Mouse (Mus musculus) forebrain, embryonic 14.5 days (tissue): ENCODE results near the gene Pkdcc. TPM values are rescaled to one million over a fixed set of nuclear protein-coding genes. Genes with fewer than 3 reads are reported as not detected.

Source experiments
- ATAC-seq: fragments of 200-750 bp; cut with Nextera tagmentation; 2 replicates; pipeline ENCODE4 v1.8.0; 2017; ENCODE audit warnings: mild to moderate bottlenecking, moderate library complexity
- DNase-seq: peaks from one replicate; pipeline ENCODE4 v3.0.0-alpha.2; 2015; ENCODE audit warnings: low spot score
- H3K27ac ChIP-seq: fragments of 300-500 bp; sonication (generic); 2 replicates; pipeline ENCODE4 v1.5.1; 2014; ENCODE audit warnings: low read depth, mild to moderate bottlenecking, control low read depth, low read length, moderate library complexity
- H3K27me3 ChIP-seq: fragments of 300-500 bp; sonication (generic); replicated peaks from 2 replicates; pipeline ENCODE4 v1.6.1; 2014; ENCODE audit warnings: low read length, control low read depth, mixed read lengths; ENCODE audit not compliant: control insufficient read depth, insufficient read depth
- H3K36me3 ChIP-seq: fragments of 300-500 bp; sonication (generic); 2 replicates; pipeline ENCODE4 v1.6.1; 2014; ENCODE audit warnings: low read length, control low read depth; ENCODE audit not compliant: control insufficient read depth, insufficient read depth
- H3K4me1 ChIP-seq: fragments of 300-500 bp; sonication (generic); 2 replicates; pipeline ENCODE4 v1.6.1; 2014; ENCODE audit warnings: antibody characterized with exemption, low read length, control low read depth; ENCODE audit not compliant: control insufficient read depth, insufficient read depth
- H3K4me2 ChIP-seq: fragments of 300-500 bp; sonication (generic); 2 replicates; pipeline ENCODE4 v1.6.1; 2014; ENCODE audit warnings: mild to moderate bottlenecking, control low read depth, low read length
- H3K4me3 ChIP-seq: fragments of 300-500 bp; sonication (generic); 2 replicates; pipeline ENCODE4 v1.5.1; 2014; ENCODE audit warnings: low read depth, low read length, control low read depth
- H3K9ac ChIP-seq: fragments of 300-500 bp; sonication (generic); 2 replicates; pipeline ENCODE4 v1.6.1; 2014; ENCODE audit warnings: mild to moderate bottlenecking, low read length, control low read depth, moderate library complexity
- H3K9me3 ChIP-seq: fragments of 300-500 bp; sonication (generic); replicated peaks from 2 replicates; pipeline ENCODE4 v1.6.1; 2016; ENCODE audit warnings: low read length, control low read depth, mixed read lengths; ENCODE audit not compliant: control insufficient read depth
- WGBS: fragments of 180-500 bp; shearing (Covaris S2); extraction: QIAGEN DNeasy Blood & Tissue Kit; methylation state at CpG from one replicate; pipeline ENCODE4 v1.1.7; 2014; 5-methylcytosine and 5-hydroxymethylcytosine counted together
- polyA plus RNA-seq: library from polyadenylated mRNA; unstranded; fragments of >200 nt; fragmentation: Nextera tagmentation; extraction: Ambion mirVana; gene quantifications from 2 replicates; pipeline ENCODE4 v1.2.1, GENCODE M21; 2014

The Pkdcc gene
- polyA plus RNA-seq, 1 experiment from 2014 or later, result 9.0 TPM

GRCm38 (mm10) chr17:83203692-83204383 lies 11.3 kb upstream of the Pkdcc start:
- Histone ChIP-seq H3K4me1 (peaks cover 17% of the 10 kb centered on the region), H3K9ac (no peak overlapping the region), H3K9me3 (no peaks in the 10 kb centered on the region), H3K4me3 (no peak overlapping the region), H3K27ac (no peak overlapping the region), H3K36me3 (no peaks in the 10 kb centered on the region), H3K4me2 (no peak overlapping the region), H3K27me3 (no peaks in the 10 kb centered on the region)
- 15% methylated on average over 8 of the region's 8 CpGs for WGBS
- ATAC-seq (peak; percentile 69), DNase-seq (peak; percentile 64)

- ATAC-seq, result no peak
- H3K27me3 ChIP-seq, result no peaks in the 10 kb centered on the region
- H3K36me3 ChIP-seq, result no peaks in the 10 kb centered on the region
- 88% methylated on average over 3 of the region's 3 CpGs for WGBS
- DNase-seq, result no peak
- peaks cover 11% of the 10 kb centered on the region for H3K4me1 ChIP-seq
- no peaks in the 10 kb centered on the region for H3K9me3 ChIP-seq
- no peak overlapping the region for H3K4me2 ChIP-seq
- H3K4me3 ChIP-seq, result no peak overlapping the region
- H3K27ac ChIP-seq, result no peak overlapping the region
- no peak overlapping the region for H3K9ac ChIP-seq
Observed at GRCm38 (mm10) chr17:83207296-83207695, 7.8 kb upstream of the Pkdcc start.

GRCm38 (mm10) chr17:83208455-83208854 lies 6.6 kb upstream of the Pkdcc start:
- no peak overlapping the region for H3K27ac ChIP-seq
- no peak for ATAC-seq
- no peak overlapping the region for H3K4me2 ChIP-seq
- H3K4me3 ChIP-seq, result no peak overlapping the region
- 64% methylated on average over 2 of the region's 2 CpGs for WGBS
- peaks cover 15% of the 10 kb centered on the region for H3K4me1 ChIP-seq
- DNase-seq, result no peak
- no peaks in the 10 kb centered on the region for H3K36me3 ChIP-seq
- no peaks in the 10 kb centered on the region for H3K9me3 ChIP-seq
- no peak overlapping the region for H3K9ac ChIP-seq
- H3K27me3 ChIP-seq, result no peaks in the 10 kb centered on the region

- H3K4me3 ChIP-seq, result no peak overlapping the region
Observed at GRCm38 (mm10) chr17:83210531-83210930, 4.6 kb upstream of the Pkdcc start.

GRCm38 (mm10) chr17:83211196-83211595 lies 3.9 kb upstream of the Pkdcc start:
- WGBS, result 86% methylated on average over 10 of the region's 10 CpGs
- ATAC-seq (no peak), DNase-seq (no peak)
- Histone ChIP-seq H3K36me3 (no peaks in the 10 kb centered on the region), H3K27me3 (no peaks in the 10 kb centered on the region), H3K9ac (no peak overlapping the region), H3K27ac (no peak overlapping the region), H3K9me3 (no peaks in the 10 kb centered on the region), H3K4me3 (no peak overlapping the region), H3K4me1 (peaks cover 11% of the 10 kb centered on the region), H3K4me2 (no peak overlapping the region)

More at GRCm38 (mm10) chr17:83210531-83210930, 4.6 kb upstream of the Pkdcc start:
- no peak for ATAC-seq
- Histone ChIP-seq H3K9ac (no peak overlapping the region), H3K27me3 (no peaks in the 10 kb centered on the region), H3K36me3 (no peaks in the 10 kb centered on the region), H3K9me3 (no peaks in the 10 kb centered on the region), H3K4me2 (no peak overlapping the region), H3K27ac (no peak overlapping the region), H3K4me1 (peaks cover 8% of the 10 kb centered on the region)
- no peak for DNase-seq
- 72% methylated on average over 5 of the region's 5 CpGs for WGBS

- DNase-seq (no peak), ATAC-seq (no peak)
- Histone ChIP-seq H3K4me1 (peaks cover 24% of the 10 kb centered on the region), H3K9me3 (no peaks in the 10 kb centered on the region), H3K9ac (no peak overlapping the region), H3K4me2 (no peak overlapping the region), H3K27me3 (no peaks in the 10 kb centered on the region), H3K36me3 (no peaks in the 10 kb centered on the region), H3K4me3 (no peak overlapping the region), H3K27ac (no peak overlapping the region)
- 74% methylated on average over 2 of the region's 2 CpGs for WGBS
Observed at GRCm38 (mm10) chr17:83212422-83212821, 2.7 kb upstream of the Pkdcc start.

DNA sequence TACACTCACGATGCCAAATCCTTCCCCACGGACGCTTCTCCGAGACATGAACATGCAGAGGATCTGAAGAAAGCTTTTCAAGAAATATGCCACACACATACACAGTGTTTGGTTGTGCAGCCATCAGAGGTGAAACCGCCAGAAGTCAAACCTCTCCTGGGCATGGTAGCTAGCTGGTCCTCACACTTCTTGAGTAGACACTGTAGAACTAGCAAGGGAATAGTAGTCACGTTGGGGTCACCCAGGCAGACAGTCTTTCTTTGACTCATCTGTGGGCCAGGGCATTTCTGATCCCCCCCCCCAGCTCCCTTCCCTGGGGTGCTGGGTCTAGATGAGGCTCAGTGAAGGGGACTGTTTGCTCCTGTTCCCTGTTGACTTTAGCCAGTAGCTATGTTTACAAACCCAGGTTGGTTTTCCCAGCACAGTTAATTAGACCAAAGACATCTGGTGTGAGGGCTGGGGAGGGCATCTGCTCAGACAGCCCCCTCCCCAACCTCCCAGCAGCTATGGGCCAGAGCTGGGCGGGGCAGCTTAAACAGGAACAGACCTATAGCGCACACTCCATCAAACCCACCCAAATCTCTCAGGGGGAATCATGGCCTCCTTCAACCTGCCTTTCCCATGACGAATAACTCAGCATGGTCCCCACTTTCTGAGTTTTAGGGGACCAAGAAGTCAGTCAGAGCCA lies 1.7 kb upstream of the Pkdcc start:
- Histone ChIP-seq H3K4me3 (0 out of 2 replicates have a peak overlapping the region, but pooled peaks have one; percentile 77), H3K9me3 (no peaks in the 10 kb centered on the region), H3K36me3 (no peaks in the 10 kb centered on the region), H3K4me2 (peak overlapping the region; percentile 94), H3K27me3 (no peaks in the 10 kb centered on the region), H3K9ac (0 out of 2 replicates have a peak overlapping the region, but pooled peaks have one; percentile 91), H3K4me1 (peaks cover 33% of the 10 kb centered on the region), H3K27ac (no peak overlapping the region; the same call in 1 of the 2 replicates)
- 39% methylated on average over 9 of the region's 9 CpGs for WGBS
- no peak for ATAC-seq
- no peak for DNase-seq

- peak; percentile 64 for ATAC-seq
- Histone ChIP-seq H3K27me3 (no peaks in the 10 kb centered on the region), H3K4me1 (peaks cover 37% of the 10 kb centered on the region), H3K4me2 (peak overlapping the region; percentile 94), H3K27ac (peak overlapping the region; percentile 85), H3K4me3 (peak overlapping the region; percentile 77), H3K9me3 (no peaks in the 10 kb centered on the region), H3K36me3 (no peaks in the 10 kb centered on the region), H3K9ac (peak overlapping the region; percentile 91)
- WGBS, result under 1% methylated on average over 16 of the region's 16 CpGs
- DNase-seq, result peak; percentile 93
Observed at GRCm38 (mm10) chr17:83214161-83214592, 915 bp upstream of the Pkdcc start.
